Mouse (Mus musculus) neural tube, embryonic 11.5 days (tissue): ENCODE measurements around the gene Obscn. TPM values are rescaled to one million over a fixed set of nuclear protein-coding genes. Genes with fewer than 3 reads are reported as not detected.

ENCODE experiments used
- ATAC-seq: fragments of 200-750 bp; cut with Nextera tagmentation; 2 replicates; pipeline ENCODE4 v1.8.0; 2017; ENCODE audit warnings: moderate number of reproducible peaks, mild to moderate bottlenecking, moderate TSS enrichment, moderate library complexity; ENCODE audit not compliant: insufficient read depth, low FRiP score, low TSS enrichment
- DNase-seq: peaks from one replicate; pipeline ENCODE4 v3.0.0-alpha.2; 2015; ENCODE audit warnings: low spot score
- H3K27ac ChIP-seq: fragments of 300-500 bp; sonication (generic); 2 replicates; pipeline ENCODE4 v1.5.1; 2014; ENCODE audit warnings: low read depth, mild to moderate bottlenecking, low read length
- H3K27me3 ChIP-seq: fragments of 300-500 bp; sonication (generic); 2 replicates; pipeline ENCODE4 v1.6.1; 2014; ENCODE audit warnings: mild to moderate bottlenecking, low read length, mixed read lengths; ENCODE audit not compliant: control insufficient read depth, insufficient read depth
- H3K36me3 ChIP-seq: fragments of 300-500 bp; sonication (generic); 2 replicates; pipeline ENCODE4 v1.6.1; 2014; ENCODE audit warnings: mild to moderate bottlenecking, low read length, moderate library complexity, mixed read lengths; ENCODE audit not compliant: control insufficient read depth, insufficient read depth
- H3K4me1 ChIP-seq: fragments of 300-500 bp; sonication (generic); 2 replicates; pipeline ENCODE4 v1.6.1; 2014; ENCODE audit warnings: low read length, mixed read lengths; ENCODE audit not compliant: control insufficient read depth, insufficient read depth
- H3K4me2 ChIP-seq: fragments of 300-500 bp; sonication (generic); 2 replicates; pipeline ENCODE4 v1.6.1; 2014; ENCODE audit warnings: low read depth, mild to moderate bottlenecking, moderate library complexity
- H3K4me3 ChIP-seq: fragments of 300-500 bp; sonication (generic); 2 replicates; pipeline ENCODE4 v1.5.1; 2014; ENCODE audit warnings: low read depth, low read length
- H3K9ac ChIP-seq: fragments of 300-500 bp; sonication (generic); 2 replicates; pipeline ENCODE4 v1.6.1; 2014; ENCODE audit warnings: mild to moderate bottlenecking, low read length
- H3K9me3 ChIP-seq: fragments of 300-500 bp; sonication (generic); 2 replicates; pipeline ENCODE4 v1.6.1; 2016; ENCODE audit warnings: low read length; ENCODE audit not compliant: control insufficient read depth
- WGBS: fragments of 180-500 bp; shearing (Covaris S2); extraction: QIAGEN DNeasy Blood & Tissue Kit; methylation state at CpG from one replicate; pipeline ENCODE4 v1.1.7; 2014; 5-methylcytosine and 5-hydroxymethylcytosine counted together
- polyA plus RNA-seq: library from polyadenylated mRNA; unstranded; fragments of >200 nt; fragmentation: Nextera tagmentation; extraction: Ambion mirVana; gene quantifications from 2 replicates; pipeline ENCODE4 v1.2.1, GENCODE M21; 2014

Gene Obscn
- polyA plus RNA-seq, 1 experiment from 2014 or later, result 0.88 TPM

DNA sequence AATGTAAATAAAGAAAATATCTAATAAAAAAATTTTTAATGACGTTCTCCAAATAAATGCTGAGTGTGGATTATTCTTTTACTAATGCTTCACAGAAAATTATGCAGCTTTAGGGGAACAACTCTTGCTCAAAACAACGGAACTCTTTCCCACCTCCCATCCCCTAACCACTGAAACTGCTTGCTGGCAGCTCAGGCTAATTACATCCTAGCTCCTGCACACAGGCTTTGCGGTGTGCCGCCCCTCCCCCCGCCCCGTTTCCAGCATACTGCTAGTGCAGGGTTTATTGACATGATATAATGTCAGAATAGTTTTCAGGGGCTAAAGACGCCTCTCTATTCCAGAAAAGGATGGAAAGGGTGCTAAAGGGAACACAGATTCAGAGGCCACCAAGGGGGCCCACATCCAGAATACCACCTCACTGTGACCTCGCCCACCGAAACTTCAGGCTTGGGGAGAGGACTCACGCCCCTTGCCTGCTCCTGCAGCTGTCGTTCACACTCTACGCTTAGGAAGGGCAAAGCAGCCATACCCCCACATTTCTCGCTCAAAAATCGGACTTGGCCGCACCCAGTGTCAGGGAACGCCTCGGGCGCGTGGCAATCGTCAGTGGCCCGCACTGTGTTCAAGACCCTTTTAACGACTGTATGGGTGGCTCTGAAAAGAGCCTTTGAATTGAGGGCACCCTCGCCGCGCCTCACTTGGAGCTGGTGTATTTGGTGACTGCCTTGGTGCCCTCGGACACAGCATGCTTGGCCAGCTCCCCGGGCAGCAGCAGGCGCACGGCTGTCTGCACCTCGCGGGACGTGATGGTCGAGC is 182.6 kb downstream of the Obscn start:
- Histone ChIP-seq H3K27ac (peak overlapping the region; percentile 86), H3K4me3 (peak overlapping the region; percentile 86), H3K4me2 (peak overlapping the region; percentile 58), H3K4me1 (peaks cover 23% of the 10 kb centered on the region), H3K9me3 (no peaks in the 10 kb centered on the region), H3K9ac (peak overlapping the region; percentile 64), H3K27me3 (no peaks in the 10 kb centered on the region), H3K36me3 (no peaks in the 10 kb centered on the region)
- DNase-seq (peak; percentile 70), ATAC-seq (peak; percentile 5)
- under 1% methylated on average over 32 of the region's 33 CpGs for WGBS

GRCm38 (mm10) chr11:58951210-58951609 is 185.0 kb downstream of the Obscn start:
- Histone ChIP-seq H3K9me3 (no peaks in the 10 kb centered on the region), H3K36me3 (no peaks in the 10 kb centered on the region), H3K9ac (no peak overlapping the region), H3K4me3 (no peak overlapping the region), H3K4me2 (no peak overlapping the region), H3K27me3 (no peaks in the 10 kb centered on the region), H3K4me1 (peaks cover 8% of the 10 kb centered on the region; the same call in 1 of the 2 replicates), H3K27ac (no peak overlapping the region)
- ATAC-seq (no peak), DNase-seq (no peak)
- 78% methylated on average over 5 of the region's 5 CpGs for WGBS

DNA sequence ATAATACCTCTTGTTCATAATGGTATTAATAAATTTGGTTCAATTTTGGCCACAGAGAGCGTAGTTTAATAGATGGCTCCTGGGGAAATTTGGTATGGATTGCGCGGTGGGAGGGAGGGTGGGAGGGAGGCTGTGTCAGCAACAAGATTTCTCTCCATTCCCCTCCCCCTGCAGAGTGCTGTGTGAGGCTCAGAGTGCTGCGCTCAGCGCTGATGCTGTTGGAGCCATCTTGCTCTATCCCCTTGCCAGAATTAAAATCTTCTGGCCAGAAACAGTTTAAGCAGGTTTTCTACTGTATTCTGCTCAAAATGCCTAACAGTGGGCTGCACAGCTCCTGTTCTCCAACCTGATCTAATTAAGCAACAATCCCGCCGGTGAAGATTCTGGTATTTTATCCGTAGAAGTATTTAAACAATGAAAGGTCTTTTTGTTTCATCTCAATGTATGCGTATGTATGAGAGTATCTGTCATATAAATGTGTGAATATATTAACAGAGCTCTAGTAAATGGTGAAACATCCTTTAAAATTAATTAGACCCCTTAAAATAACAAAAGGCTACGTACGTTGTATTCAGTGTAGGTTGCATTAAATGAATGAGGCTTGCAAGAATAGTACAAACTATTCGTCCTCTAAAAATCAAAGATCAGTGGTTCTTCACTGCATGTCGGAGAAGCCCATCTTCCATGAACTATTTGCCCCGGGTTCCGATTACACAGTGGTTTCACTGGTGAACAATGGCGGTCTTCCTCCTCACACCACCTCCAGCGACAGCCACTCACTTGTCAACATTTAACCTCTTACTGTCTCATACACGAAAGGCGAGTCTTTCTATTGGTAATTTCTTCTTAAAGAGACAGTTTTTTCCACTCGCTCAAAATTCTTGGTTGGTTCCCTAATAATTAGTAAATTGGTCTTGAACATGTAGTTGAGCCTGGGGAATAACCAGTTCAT is 186.4 kb downstream of the Obscn start:
- no peaks in the 10 kb centered on the region for H3K9me3 ChIP-seq
- peak; percentile 77 for DNase-seq
- H3K9ac ChIP-seq, result peak overlapping the region; percentile 85
- peak overlapping the region; percentile 76 for H3K4me2 ChIP-seq
- peak overlapping the region; percentile 97 for H3K27ac ChIP-seq
- 8% methylated on average over 20 of the region's 20 CpGs for WGBS
- H3K4me3 ChIP-seq, result peak overlapping the region; percentile 54
- H3K27me3 ChIP-seq, result no peaks in the 10 kb centered on the region
- peaks cover 4% of the 10 kb centered on the region; the same call in 1 of the 2 replicates for H3K4me1 ChIP-seq
- H3K36me3 ChIP-seq, result no peaks in the 10 kb centered on the region
- ATAC-seq, result peak; percentile 29; the same call in 1 of the 2 replicates

DNA sequence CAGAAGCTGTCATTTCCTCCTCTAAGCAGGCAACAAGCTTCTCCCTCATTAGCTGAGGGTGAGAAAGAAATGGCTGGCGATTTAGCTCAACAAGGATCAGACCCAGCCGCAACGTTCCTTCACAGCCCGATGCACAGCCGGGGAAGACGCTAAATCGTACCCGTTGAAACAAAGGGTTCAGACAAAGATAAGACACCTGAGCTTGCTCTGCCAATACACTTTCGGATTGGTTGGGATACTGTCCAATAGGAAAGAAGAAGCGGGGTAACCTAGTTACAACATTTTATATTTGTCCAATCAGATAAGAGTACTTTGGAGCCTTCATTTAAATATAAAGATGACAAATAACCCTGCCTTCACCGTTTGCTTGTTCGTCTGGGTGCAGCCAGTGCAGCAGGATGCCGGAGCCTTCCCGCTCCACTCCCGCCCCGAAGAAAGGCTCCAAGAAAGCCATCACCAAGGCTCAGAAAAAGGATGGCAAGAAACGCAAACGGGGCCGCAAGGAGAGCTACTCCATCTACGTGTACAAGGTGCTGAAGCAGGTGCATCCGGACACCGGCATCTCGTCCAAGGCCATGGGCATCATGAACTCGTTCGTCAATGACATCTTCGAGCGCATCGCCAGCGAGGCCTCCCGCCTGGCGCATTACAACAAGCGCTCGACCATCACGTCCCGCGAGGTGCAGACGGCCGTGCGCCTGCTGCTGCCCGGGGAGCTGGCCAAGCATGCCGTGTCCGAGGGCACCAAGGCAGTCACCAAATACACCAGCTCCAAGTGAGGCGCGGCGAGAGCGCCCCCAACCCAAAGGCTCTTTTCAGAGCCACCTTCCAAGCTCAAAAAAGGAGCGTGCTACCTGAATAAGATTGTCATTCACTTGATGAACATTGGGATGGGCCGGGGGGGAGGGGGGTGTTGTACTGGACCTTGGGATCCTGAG is 187.4 kb downstream of the Obscn start, which contains the start of gene Hist3h2ba:
Hist3h2ba (plus strand) TSS at position 379 of the 938 bp plus-strand sequence.
- WGBS, result under 1% methylated on average over 45 of the region's 48 CpGs
- no peaks in the 10 kb centered on the region for H3K36me3 ChIP-seq
- ATAC-seq, result peak; percentile 92
- peaks cover 4% of the 10 kb centered on the region; the same call in 1 of the 2 replicates for H3K4me1 ChIP-seq
- H3K4me2 ChIP-seq, result peak within 1 kb of the TSS; percentile 76
- H3K27ac ChIP-seq, result peak within 1 kb of the TSS; percentile 97
- peak within 1 kb of the TSS; percentile 85 for H3K9ac ChIP-seq
- H3K9me3 ChIP-seq, result no peaks in the 10 kb centered on the region
- DNase-seq, result peak; percentile 84
- peak within 1 kb of the TSS; percentile 54 for H3K4me3 ChIP-seq
- no peaks in the 10 kb centered on the region for H3K27me3 ChIP-seq

DNA sequence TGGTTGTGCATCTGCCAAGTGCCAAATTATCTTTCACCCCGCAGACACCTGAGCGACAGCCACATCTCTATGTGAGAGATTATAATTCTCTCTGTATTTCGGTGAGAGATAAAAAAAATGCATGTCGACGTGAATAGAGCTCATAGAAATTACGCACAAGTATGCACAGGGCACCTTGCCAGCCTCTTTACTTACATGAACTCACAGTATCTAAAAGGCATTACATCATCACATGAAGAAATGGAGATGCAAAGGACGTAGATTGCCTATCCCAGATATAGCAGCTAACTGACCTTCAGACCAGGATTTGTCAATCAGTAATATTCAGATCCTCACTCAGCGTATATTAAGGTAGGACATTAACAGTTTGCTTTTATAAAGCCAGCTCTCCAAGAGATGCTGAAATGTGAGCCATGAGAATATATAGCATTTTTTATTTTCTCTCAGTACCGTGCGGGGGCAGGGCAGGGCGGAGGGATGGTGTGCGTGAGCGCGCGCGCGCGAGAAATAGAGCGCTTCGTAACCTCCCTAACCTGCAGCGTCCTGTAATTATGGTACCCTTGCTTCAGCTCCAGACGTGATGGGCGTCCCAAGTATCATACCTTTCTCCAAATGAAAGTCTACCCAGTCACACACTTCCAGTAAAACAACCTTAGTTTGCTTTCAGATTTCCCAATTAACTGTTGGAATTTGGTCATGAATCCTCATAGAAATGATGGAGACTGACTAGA is 188.2 kb downstream of the Obscn start:
- peak overlapping the region; percentile 62 for H3K9ac ChIP-seq
- H3K27me3 ChIP-seq, result no peaks in the 10 kb centered on the region
- DNase-seq (no peak), ATAC-seq (peak; percentile 24; the same call in 1 of the 2 replicates)
- H3K4me1 ChIP-seq, result peaks cover 2% of the 10 kb centered on the region; the same call in 1 of the 2 replicates
- WGBS, result 19% methylated on average over 23 of the region's 23 CpGs
- H3K4me2 ChIP-seq, result peak overlapping the region; percentile 76
- H3K9me3 ChIP-seq, result no peaks in the 10 kb centered on the region
- peak overlapping the region; percentile 54 for H3K4me3 ChIP-seq
- H3K27ac ChIP-seq, result peak overlapping the region; percentile 91
- no peaks in the 10 kb centered on the region for H3K36me3 ChIP-seq

- H3K9me3 ChIP-seq, result no peaks in the 10 kb centered on the region
- no peak overlapping the region for H3K4me3 ChIP-seq
- no peak overlapping the region; the same call in 1 of the 2 replicates for H3K27ac ChIP-seq
- 80% methylated on average over 3 of the region's 3 CpGs for WGBS
- peak overlapping the region; percentile 62; the same call in 1 of the 2 replicates for H3K9ac ChIP-seq
- H3K36me3 ChIP-seq, result no peaks in the 10 kb centered on the region
- peak overlapping the region; percentile 76; the same call in 1 of the 2 replicates for H3K4me2 ChIP-seq
- no peaks in the 10 kb centered on the region; the same call in 1 of the 2 replicates for H3K4me1 ChIP-seq
- ATAC-seq, result no peak
- DNase-seq, result no peak
- no peaks in the 10 kb centered on the region for H3K27me3 ChIP-seq
Measured at GRCm38 (mm10) chr11:58947306-58947705, 188.9 kb downstream of the Obscn start.
